Mouse (Mus musculus) kidney, adult 2 months (tissue): ENCODE measurements around the gene Anks6.

Experiments used
- CTCF ChIP-seq: fragments of 200-500 bp; conservative IDR thresholded peaks from 2 replicates; pipeline ENCODE4 v1.5.1; 2011; ENCODE audit warnings: low read depth, mild to moderate bottlenecking, control low read depth, low read length, moderate library complexity, mixed read lengths; ENCODE audit not compliant: insufficient read depth, insufficient read length
- POLR2A ChIP-seq: fragments of 200-500 bp; IDR thresholded peaks from one replicate; pipeline ENCODE4 v1.6.1; 2011; ENCODE audit warnings: low read depth, low read length, control low read depth

- TF ChIP-seq CTCF: no peak
- TF ChIP-seq POLR2A: no peak
Observed at GRCm38 (mm10) chr4:46997969-46998368, 59.3 kb downstream of the Anks6 start.
